Mouse (Mus musculus) liver, adult 2 months (tissue): ENCODE measurements around the gene Ppp2r5a.

ENCODE experiments used
- CTCF ChIP-seq: fragments of 200-500 bp; IDR thresholded peaks from 2 replicates; pipeline ENCODE4 v1.5.1; 2011; ENCODE audit warnings: low read depth, low read length, control low read depth
- POLR2A ChIP-seq: fragments of 200-500 bp; IDR thresholded peaks from 2 replicates; pipeline ENCODE4 v1.6.1; 2011; ENCODE audit warnings: low read length, control low read depth; ENCODE audit not compliant: insufficient read depth; ENCODE audit errors: extremely low read depth

DNA sequence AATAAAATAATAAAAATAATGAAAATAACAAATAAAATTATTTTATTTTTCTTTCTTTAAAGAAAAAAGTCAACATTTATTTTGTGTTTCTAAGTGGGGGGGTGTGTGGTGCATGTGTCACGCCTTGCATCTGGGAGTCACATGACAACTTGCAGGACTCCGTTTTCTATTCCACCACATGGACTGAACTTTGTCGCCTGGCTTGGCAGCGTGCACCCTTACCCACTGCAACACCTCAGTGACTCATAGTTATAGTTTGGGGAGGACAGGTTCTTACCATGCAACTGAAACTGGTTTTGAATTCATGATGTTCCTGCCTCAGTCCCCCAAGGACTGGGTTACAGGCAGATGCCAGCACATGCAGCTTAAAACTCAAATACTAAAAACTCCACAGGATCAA is 34.9 kb downstream of the Ppp2r5a start:
- TF ChIP-seq CTCF (no peak), POLR2A (no peak)
